Mouse (Mus musculus): ENCODE measurements around the gene S100a10. TPM values are rescaled to one million over a fixed set of nuclear protein-coding genes. Genes with fewer than 3 reads are reported as not detected.
A peak's percentile ranks its signal among the peaks of the same experiment; 100 is the strongest.

S100a10 gene
- total RNA-seq, 2 experiments from 2014 or later = 29.0 to 61.7 TPM

DNA sequence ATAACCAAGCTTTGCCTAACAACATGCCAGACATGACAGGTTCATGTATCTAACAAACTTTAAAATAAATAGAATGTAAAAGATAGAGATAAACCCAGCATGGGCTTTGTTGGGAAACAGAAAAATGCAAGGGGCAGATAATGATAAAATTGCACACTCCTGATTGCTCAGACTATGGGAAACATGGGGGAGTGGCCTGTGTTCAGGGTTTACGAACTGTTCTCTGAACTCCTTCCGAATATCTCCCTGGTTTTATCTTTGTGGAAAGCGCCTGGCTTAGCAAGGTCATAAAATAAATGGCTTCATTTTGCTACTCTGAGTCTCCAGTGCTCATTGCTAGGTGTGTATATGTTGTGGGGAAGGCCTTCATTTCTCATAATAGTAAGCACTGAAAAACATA, 12.0 kb downstream of the S100a10 start:
- intact Hi-C loops (cut with DNase I) = loop anchor here (1.0 kb wide), 1 partner anchor 11 kb away; no protein-coding TSS in a partner anchor

DNA sequence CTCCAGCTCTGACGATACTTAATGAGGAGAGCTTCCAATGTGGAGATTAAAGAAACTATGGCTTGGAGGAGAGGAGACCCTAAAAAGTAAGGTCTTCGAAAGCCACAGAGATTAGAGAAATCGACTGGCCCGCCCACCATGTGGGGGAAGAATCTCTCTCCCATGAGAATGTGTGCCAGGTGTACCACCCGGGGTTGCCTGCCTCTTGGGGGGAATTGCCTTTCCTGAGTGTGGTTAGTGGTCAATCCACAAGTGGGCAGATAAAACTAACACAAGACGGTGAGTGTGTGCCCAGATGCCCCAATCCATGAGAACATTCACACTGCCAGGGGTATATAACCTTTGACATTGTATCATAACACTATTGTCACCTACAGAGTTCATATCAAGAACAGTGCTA, 12.8 kb downstream of the S100a10 start:
- DNase-seq = no peak
- Histone ChIP-seq H3K4me3 (no peak overlapping the region), H3K27ac (peak overlapping the region; percentile 86)
- TF ChIP-seq CTCF (IDR thresholded peaks at IDR 0.05) = no peak
- intact Hi-C loops (cut with DNase I) = loop anchor here (1.0 kb wide), 1 partner anchor 11 kb away; no protein-coding TSS in a partner anchor

More for the DNA sequence above, 12.0 kb downstream of the S100a10 start:
- no peak for TF ChIP-seq CTCF (IDR thresholded peaks at IDR 0.05)
- DNase-seq = no peak
- H3K4me3 ChIP-seq = no peak overlapping the region
- H3K27ac ChIP-seq = no peak overlapping the region

DNA sequence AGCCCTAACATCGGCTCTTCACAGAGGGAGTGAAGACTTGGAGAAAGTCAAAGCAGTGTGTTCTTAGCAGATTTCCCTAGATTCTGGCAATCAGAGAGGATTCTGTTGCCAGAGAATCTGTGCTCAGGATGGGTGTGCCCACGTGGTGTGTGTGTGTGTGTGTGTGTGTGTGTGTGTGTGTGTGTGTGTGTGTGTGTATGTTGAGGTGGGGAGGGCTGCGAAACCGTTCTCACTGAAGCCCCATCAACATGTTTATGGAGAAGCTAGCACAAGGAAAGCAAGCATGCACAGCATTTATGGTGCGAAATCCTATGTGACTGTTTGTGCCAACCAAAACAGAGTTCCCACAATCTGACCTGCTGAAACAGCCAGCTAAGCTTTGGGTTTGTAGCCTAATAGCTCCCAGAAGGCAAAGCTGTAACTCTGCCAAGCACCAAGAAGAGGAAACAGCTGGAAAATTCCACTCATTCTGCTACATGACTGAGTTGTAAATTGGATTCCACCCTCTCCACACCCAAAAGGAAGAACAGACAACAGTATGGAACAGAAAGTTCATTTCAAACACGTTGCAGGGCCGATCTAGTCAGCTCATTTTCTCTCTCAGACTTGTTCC, 13.7 kb downstream of the S100a10 start:
- peak overlapping the region; percentile 56 for H3K4me3 ChIP-seq

DNA sequence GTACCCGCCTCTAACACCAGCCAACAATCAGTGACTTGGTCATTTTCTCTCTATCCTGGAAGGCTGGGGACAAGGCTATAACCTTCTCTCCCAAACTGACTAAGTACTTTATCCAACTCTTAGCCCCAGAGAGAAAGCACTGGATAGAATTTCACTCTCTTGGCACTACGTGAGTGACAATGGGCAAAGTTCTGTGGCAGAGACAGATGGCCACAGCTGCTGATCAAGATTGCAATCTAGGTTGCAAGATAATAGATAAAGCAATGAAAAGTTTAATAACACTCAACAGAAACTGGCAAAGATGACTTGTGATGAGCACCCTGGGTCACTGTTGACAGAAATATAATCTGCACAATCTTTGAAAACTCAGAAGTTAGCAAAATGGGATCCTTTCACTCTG, 14.2 kb downstream of the S100a10 start:
- Histone ChIP-seq H3K4me3 (peak overlapping the region; percentile 56), H3K27ac (peak overlapping the region; percentile 86)
- intact Hi-C loops (cut with DNase I) = no loop called here
- no peak for TF ChIP-seq CTCF (IDR thresholded peaks at IDR 0.05)
- no peak for DNase-seq

More for the DNA sequence above, 13.7 kb downstream of the S100a10 start:
- DNase-seq = peak; percentile 62
- peak overlapping the region; percentile 86 for H3K27ac ChIP-seq
- TF ChIP-seq CTCF (IDR thresholded peaks at IDR 0.05) = no peak
- intact Hi-C loops (cut with DNase I) = no loop called here

DNA sequence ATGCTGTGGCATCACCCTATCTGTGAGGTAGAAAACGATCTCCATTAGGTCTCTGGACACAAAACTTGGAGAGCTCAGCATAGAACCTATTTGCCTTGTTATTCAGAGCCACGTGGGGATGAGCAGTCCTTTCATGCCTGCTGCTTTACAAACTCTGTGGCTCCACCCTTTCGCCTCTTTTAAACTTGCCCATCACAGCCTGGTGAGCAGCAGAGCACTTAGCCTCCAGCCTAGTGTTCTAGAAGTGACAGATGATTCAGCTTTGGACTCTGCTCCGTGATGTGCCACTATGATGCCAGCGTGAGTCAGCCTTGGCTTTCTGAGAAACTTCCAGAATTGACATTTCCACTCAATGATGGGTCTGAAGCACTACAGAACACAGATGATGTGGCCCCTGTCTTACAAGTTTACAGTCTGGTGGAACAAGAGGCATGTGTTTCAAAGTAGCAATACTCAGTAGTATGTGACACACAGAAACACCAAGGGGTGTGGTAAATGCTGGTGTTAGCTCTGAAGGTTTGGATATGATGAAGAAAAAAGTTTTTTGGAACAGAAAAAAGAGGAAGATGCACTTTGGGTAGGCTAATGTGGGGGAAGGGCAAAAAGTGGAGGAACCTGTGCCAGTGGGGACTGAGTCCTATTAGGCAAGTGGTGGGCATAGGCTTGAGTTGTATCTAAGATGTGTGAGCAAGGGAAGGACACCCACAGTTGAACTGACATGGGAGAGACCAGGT, 17.3 kb downstream of the S100a10 start:
- Histone ChIP-seq H3K4me3 (no peak overlapping the region), H3K27ac (no peak overlapping the region)
- no peak for DNase-seq
- intact Hi-C loops (cut with DNase I) = no loop called here
- TF ChIP-seq CTCF (IDR thresholded peaks at IDR 0.05) = no peak

DNA sequence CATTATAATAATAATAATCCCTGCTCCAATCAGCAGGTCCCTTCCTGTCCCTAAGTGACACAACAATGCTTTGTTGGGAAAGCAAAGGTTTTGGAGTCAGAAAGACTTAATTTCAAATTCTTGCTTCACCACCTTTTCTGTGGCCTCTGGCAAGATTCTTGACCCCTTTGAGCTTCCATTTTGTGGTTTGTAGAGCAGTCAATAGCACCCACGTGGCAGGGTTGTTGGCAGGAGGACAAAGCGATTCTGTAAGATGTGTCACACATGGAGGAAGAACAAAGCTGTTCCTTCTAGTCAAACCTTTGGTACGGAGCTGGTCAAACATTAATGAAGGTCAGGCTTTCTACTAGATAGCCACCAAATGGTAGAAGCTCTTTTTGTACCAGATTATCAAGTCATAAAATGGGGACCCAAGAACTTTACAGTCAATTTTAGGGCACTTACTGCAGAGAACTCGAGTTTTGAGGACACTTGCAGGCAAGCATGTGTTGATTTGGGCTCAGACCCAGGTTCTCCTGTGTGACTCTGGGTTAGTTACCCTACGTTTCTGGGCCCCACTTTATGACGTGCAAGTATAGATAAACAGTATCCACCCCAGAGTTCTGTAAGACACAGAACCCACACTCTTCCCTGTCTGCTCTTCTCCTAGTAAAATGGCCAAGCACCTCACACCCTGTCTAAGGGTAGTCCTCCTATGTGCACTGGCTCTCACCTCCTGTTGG, 24.6 kb downstream of the S100a10 start:
- Histone ChIP-seq H3K4me3 (no peak overlapping the region), H3K27ac (0 out of 2 replicates have a peak overlapping the region, but pooled peaks have one; percentile 8)
- no peak for DNase-seq
- TF ChIP-seq CTCF (IDR thresholded peaks at IDR 0.05) = no peak
- intact Hi-C loops (cut with DNase I) = no loop called here

DNA sequence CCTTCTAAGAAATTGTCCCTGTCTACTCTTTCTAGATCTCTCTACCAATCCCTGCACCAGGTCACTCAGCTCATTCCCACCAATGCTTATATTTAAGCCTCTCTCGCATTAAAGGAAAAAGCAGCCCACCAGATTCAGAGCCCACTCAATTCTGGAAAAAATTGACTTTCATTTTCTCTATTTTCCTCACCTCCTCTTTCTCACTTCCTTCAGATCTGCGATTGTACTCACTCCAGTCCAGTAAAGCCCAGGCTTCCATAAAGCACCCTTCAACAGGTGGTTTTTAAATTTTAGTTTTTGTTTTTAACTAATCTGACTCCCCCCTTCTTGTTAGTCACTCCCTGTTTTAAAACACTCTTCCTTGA, 25.1 kb downstream of the S100a10 start:
- DNase-seq = no peak
- no peak for TF ChIP-seq CTCF (IDR thresholded peaks at IDR 0.05)
- no peak overlapping the region for H3K27ac ChIP-seq
- intact Hi-C loops (cut with DNase I) = no loop called here
- no peak overlapping the region for H3K4me3 ChIP-seq

DNA sequence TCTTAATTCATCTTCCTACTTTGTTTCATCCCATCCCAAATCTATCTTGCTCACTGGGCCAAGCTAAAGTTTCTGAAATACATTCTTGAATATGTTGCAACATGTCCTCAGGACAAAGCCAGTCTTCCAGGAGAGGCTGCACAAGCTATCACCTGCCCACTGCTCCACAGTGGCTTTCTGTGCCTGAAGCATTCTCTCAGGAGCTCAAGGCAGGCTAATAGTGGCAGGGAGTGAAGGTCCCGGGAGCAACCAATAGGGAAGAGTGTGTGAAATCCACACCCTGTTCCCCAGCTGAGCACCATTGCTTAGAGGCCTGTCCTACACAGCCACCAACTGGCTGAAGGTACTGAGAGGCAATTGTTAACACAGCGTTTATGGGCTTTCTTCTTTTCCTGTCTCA, 26.1 kb downstream of the S100a10 start:
- Histone ChIP-seq H3K27ac (no peak overlapping the region), H3K4me3 (no peak overlapping the region)
- intact Hi-C loops (cut with DNase I) = no loop called here
- DNase-seq = no peak
- TF ChIP-seq CTCF (IDR thresholded peaks at IDR 0.05) = no peak

DNA sequence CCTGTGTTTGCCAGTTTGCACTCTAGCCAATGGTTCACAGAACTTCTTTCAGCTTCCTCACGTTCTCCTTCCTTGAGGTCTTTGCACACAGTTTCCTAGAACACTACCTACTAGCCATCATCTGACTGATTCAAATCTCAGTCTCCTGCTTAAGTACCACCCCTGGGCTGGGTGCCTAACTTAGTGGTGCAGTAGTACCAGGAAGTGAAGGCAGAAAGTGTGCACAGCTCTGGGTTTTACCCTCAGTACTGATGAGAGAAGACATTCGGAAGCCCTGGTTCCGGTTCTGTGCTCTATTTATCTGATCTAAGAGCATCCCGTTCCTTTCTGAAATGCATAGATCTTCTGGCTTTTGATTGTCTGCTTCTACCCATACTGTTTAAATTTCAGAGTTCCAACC, 26.8 kb downstream of the S100a10 start:
- TF ChIP-seq CTCF (IDR thresholded peaks at IDR 0.05) = no peak
- DNase-seq = no peak
- no peak overlapping the region for H3K27ac ChIP-seq
- intact Hi-C loops (cut with DNase I) = no loop called here
- H3K4me3 ChIP-seq = no peak overlapping the region

DNA sequence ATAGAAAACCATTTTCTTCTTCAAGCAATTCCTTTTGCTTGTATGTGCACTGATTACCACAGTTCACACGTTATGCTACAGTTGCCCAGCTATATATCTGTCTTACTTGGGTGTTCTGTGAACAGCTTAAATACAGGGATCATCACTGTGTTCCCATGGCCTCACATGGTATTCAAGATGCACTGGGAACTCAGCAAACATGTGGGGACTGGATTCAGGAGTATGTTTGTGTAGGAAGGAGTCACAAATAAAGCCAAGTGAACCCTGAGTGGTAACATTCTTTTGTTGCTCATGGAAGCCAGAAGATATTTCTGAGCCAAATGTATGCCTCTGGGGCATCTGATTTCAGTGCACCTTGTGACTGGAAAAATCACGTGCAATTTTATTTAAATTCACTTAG, 28.2 kb downstream of the S100a10 start:
- DNase-seq = no peak
- no peak overlapping the region for H3K4me3 ChIP-seq
- intact Hi-C loops (cut with DNase I) = no loop called here
- no peak for TF ChIP-seq CTCF (IDR thresholded peaks at IDR 0.05)
- H3K27ac ChIP-seq = no peak overlapping the region

DNA sequence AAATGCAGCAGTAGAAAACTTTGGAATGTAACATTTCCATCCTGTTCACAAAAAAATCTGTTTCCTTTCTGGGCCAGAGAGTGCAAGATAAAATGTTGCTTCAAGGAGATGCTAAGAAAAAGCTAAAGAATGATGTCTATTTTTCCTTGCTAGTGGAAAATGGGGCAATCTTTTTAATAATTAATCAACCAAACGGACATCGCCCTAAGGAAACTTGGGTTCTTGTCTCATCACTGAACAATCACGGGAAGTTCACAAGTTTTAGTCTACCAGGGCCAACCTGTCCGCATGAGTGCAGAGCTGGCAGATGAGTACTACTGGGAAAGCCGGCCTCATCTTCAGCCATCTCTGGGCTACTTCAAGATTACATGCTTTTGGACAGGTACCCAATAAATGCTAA, 34.7 kb downstream of the S100a10 start:
- no peak overlapping the region for H3K27ac ChIP-seq

DNA sequence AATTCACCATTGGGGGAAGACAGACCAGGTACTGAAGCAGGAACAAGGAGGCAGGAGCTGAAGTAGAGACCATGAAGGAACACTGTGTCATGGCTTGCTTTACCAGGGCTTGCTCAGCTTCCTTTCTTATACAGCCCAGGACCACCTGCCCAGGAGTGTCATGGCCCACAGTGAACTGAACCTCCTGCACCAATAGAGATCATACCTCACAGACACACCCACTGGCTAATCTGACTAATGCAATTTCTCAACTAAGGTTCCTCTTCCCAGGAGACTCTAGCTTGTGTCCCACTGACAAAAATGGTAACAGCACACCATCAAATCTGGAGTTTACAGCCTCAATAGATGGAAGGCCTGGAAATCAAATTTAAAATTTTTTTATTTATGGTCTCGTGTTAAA, 35.4 kb downstream of the S100a10 start:
- H3K4me3 ChIP-seq = no peak overlapping the region
- intact Hi-C loops (cut with DNase I) = no loop called here
- no peak for DNase-seq
- no peak for TF ChIP-seq CTCF (IDR thresholded peaks at IDR 0.05)
- no peak overlapping the region for H3K27ac ChIP-seq

More for the DNA sequence above, 34.7 kb downstream of the S100a10 start:
- H3K4me3 ChIP-seq = no peak overlapping the region
- no peak for DNase-seq
- no peak for TF ChIP-seq CTCF (IDR thresholded peaks at IDR 0.05)
- intact Hi-C loops (cut with DNase I) = no loop called here

DNA sequence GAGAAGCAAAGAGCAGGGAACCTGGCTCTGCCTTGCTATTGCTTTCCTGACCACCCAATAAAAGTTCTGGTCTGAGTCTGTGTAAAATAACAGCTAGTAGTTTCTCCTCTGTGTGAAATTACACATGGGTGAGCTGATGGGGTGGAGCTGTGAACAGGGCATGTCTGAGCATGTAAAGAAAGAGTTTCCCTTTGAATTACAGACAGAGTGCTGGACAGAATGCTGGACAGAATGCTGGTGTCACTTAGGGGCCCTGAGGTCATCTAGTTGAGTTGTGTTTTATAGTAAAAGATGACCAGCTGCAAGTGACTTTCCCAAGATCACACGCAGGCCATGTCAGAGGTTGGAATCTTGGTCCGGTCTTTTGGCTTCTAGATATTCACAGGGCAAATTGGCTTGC, 37.2 kb downstream of the S100a10 start:
- TF ChIP-seq CTCF (IDR thresholded peaks at IDR 0.05) = no peak
- no peak for DNase-seq
- intact Hi-C loops (cut with DNase I) = no loop called here

More for the DNA sequence above, 37.2 kb downstream of the S100a10 start:
- Histone ChIP-seq H3K27ac (no peak overlapping the region), H3K4me3 (no peak overlapping the region)
